Mouse (Mus musculus): Measurements from ENCODE around the gene Kif12.

GRCm38 (mm10) chr4:63219635-63220034, 47.7 kb upstream of the Kif12 start:
- TF ChIP-seq CTCF (IDR thresholded peaks at IDR 0.05; ENCODE audit: control insufficient read depth, insufficient read depth, insufficient read length) (no peak), USF1 (IDR thresholded peaks at IDR 0.05; ENCODE audit: low read depth) (no peak), MYOD1 (IDR thresholded peaks at IDR 0.05; ENCODE audit: control insufficient read depth, insufficient read length, low read depth) (no peak), MAX (IDR thresholded peaks at IDR 0.05) (no peak), MYOG (IDR thresholded peaks at IDR 0.05; ENCODE audit: control insufficient read depth, extremely low read depth, insufficient read length) (no peak)

All from C2C12 (cell line).